Mouse (Mus musculus) embryo, embryonic 9.5 days (tissue): ENCODE data around the gene Mrgpra2a.
"Not testable (repeated sequence)": the region's sequence is repeated elsewhere in the genome, so short reads cannot be mapped to it uniquely, and the experiment has no call there.

ENCODE experiments used
- DNase-seq: peaks from one replicate; pipeline ENCODE4 v3.0.0-alpha.2; 2017; ENCODE audit errors: extremely low spot score

Gene Mrgpra2a

DNA sequence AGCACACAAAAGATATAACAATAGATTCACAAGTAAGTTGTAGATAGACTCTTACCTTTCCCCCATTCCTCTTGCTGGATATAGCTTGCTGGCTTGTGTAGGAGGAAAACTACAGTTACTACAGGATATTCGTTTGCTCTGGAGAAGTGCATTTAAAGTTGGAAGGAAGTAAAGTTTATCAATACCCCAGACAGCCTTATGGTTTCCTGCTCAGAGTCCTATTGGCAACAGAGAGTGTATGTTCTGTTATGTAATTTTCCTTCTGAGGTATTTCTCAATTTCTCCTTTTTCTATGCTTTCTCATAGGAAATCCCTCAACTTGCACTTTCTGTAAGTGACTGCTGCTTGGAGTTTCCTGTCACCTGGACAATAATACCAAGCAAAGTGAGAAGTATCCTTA lies at the start of gene Mrgpra2a:
Gene Mrgpra2a (minus strand): TSS at position 125 of the 400 bp plus-strand sequence.
- not testable (repeated sequence) for DNase-seq

DNA sequence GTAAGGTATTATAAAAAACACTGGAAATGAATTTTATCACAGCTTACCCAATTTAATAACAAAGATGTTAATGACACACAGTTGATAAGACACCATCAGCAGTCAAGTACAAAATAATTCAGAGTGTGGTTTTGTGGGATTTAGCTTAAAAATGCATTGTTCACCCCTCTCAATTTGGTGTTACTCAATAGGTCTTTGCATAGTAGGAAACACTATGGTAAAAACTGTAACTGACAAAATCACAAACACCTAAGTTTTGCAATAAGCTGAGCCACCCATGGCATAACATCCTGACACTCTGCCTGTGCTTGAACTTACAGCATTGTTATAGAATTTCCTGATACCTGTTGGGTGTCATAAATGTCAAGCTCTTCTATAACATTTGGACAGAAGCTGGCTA lies 39.3 kb upstream of the Mrgpra2a start:
- not testable (repeated sequence) for DNase-seq

GRCm38 (mm10) chr7:47489438-47489837 lies 37.5 kb upstream of the Mrgpra2a start:
- DNase-seq = not testable (repeated sequence)

DNA sequence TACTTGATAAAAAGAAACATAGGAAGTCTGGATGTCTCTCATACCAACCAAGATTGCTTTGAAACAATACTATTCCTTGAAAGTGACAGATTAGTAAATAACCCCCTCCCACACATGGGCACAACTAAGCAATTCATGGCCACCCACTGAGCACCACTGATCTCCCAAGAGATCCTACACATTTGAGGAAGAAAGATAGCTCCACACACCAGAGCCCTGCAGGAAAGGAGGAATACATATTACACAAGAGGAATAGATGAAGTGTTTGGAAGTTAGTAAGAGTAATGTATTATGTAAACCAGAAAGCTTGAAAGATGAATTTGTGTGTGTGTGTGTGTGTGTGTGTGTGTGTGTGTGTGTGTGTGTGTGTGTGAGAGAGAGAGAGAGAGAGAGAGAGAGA lies 31.2 kb upstream of the Mrgpra2a start:
- DNase-seq = not testable (repeated sequence)

GRCm38 (mm10) chr7:47473904-47474303 lies 22.0 kb upstream of the Mrgpra2a start:
- not testable (repeated sequence) for DNase-seq

DNA sequence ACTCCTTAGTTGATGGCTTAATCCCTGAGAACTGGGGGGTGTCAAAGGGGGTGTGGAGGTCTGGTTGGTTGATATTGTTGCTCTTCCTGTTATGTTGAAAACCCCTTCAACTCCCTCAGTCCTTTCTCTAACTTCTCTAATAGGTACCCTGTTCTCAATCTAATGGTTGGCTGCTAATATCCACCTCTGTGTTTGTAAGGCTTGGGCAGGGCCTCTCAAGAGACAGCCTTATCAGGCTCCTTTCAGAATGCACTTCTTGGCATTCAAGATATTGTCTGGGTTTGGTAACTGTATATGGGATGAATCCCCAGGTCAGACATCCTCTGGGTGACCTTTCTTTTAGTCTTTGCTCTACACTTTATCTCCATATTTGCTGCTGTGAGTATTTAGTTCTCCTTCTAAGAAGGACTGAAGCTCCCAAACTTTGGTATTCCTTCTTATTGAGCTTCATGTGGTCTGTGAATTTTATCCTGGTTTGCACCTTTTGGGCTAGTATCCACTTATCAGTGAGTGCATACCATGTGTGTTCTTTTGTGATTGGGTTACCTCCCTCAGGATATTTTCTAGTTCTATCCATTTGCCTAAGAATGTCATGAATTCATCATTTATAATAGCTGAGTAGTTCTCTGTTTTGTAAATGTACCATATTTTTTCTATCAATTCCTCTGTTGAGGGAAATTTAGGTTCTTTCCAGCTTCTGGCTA lies 13.5 kb upstream of the Mrgpra2a start:
- not testable (repeated sequence) for DNase-seq

GRCm38 (mm10) chr7:47445729-47446128 lies 6.2 kb downstream of the Mrgpra2a start:
- DNase-seq = not testable (repeated sequence)

GRCm38 (mm10) chr7:47436463-47436862 lies 15.5 kb downstream of the Mrgpra2a start:
- not testable (repeated sequence) for DNase-seq

DNA sequence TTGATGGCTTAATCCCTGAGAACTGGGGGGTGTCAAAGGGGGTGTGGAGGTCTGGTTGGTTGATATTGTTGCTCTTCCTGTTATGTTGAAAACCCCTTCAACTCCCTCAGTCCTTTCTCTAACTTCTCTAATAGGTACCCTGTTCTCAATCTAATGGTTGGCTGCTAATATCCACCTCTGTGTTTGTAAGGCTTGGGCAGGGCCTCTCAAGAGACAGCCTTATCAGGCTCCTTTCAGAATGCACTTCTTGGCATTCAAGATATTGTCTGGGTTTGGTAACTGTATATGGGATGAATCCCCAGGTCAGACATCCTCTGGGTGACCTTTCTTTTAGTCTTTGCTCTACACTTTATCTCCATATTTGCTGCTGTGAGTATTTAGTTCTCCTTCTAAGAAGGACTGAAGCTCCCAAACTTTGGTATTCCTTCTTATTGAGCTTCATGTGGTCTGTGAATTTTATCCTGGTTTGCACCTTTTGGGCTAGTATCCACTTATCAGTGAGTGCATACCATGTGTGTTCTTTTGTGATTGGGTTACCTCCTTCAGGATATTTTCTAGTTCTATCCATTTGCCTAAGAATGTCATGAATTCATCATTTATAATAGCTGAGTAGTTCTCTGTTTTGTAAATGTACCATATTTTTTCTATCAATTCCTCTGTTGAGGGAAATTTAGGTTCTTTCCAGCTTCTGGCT lies 24.0 kb downstream of the Mrgpra2a start:
- DNase-seq = not testable (repeated sequence)

DNA sequence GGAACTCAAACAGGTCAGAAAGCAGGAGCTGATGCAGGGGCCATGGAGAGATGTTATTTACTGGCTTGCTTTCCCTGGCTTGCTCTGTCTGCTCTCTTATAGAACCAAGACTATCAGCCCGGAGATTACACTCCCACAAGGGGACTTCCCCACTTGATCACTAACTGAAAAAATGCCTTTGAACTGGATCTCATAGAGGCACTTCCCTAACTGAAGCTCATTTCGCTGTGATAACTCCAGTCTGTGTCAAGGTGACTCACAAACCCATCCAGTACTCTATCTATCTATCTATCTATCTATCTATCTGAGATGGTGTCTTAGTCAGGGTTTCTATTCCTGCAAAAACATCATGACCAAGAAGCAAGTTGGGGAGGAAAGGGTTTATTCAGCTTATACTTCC lies 41.3 kb downstream of the Mrgpra2a start:
- no peak for DNase-seq

DNA sequence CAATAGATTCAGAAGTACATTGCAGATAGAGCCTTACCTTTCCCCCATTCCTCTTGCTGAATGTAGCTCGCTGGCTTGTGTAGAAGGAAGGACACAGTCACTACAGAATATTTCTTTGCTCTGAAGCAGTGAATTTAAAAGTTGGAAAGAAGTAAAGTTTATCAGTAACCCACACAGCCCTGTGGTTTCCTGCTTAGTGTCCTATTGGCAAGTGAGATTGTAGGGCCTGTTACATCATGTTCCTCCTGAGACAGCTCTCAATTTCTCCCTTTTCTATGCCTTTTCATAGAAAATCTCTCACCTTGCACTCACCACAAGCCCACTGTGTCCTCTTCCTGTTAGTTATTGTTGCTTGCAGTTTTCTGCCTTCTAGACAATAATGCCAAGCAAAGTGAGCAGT lies 42.4 kb downstream of the Mrgpra2a start:
- no peak for DNase-seq

GRCm38 (mm10) chr7:47401125-47401524 lies 50.8 kb downstream of the Mrgpra2a start:
- DNase-seq = no peak
